Mouse (Mus musculus): Measurements from ENCODE around the gene Pip5kl1.

Gene Pip5kl1

DNA sequence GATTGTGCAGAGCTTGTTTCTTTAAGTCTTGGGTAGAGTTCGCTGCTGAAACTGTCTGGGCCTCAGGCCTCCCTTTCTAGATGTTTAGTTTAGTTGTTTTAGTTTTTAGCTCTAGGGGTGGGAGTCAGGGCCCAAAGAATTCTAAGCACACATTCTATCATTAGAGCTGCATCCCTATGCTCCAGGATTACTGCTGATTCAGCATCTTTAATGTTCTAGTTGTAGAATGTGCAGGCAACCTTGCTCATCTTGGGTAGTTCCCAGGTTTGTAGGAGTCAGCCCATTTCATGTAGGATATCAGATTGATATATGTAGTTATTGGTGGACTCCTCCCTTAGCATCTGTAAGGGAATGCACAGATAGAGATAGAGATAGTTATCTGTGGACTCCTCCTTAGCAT lies 42.5 kb downstream of the Pip5kl1 start:
- DNase-seq: no peak

DNA sequence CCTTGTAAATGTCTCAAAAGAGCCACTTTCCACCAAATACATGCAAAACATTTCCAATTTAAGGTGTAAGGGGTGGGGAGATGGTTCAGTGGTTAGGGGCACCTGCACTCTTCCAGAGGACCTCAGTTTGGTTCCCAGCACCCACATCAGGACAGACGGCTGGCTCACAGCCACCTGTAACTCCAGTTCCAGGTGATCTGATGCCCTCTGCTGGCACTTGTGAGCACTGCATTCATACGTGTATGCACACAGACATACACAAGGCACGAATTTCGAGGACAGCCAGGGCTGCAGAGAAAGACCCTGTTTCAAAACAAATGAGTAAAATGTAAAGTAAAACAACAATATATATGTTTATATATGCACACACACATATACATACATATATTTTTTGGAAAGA lies 43.0 kb downstream of the Pip5kl1 start:
- DNase-seq: no peak

DNA sequence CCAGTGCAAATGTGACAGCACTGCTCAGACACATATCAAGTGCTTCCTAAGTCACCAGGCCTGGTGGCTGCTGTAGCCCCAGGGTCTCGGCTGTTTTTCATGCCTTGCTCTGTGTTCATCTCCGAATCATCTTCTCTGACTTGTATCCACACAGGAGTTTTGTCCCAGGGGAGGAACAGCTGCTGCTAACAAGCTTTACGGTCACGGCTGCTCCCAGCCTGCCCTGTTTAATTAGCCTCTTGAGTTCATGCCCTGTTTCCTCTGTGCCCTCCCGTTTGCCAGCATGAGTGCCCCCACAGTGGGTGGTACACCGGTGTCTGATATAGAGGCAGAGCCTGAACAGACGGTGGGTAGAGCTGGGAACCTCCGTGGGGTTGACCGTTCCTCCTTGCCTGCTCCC lies 43.5 kb downstream of the Pip5kl1 start:
- DNase-seq: no peak

DNA sequence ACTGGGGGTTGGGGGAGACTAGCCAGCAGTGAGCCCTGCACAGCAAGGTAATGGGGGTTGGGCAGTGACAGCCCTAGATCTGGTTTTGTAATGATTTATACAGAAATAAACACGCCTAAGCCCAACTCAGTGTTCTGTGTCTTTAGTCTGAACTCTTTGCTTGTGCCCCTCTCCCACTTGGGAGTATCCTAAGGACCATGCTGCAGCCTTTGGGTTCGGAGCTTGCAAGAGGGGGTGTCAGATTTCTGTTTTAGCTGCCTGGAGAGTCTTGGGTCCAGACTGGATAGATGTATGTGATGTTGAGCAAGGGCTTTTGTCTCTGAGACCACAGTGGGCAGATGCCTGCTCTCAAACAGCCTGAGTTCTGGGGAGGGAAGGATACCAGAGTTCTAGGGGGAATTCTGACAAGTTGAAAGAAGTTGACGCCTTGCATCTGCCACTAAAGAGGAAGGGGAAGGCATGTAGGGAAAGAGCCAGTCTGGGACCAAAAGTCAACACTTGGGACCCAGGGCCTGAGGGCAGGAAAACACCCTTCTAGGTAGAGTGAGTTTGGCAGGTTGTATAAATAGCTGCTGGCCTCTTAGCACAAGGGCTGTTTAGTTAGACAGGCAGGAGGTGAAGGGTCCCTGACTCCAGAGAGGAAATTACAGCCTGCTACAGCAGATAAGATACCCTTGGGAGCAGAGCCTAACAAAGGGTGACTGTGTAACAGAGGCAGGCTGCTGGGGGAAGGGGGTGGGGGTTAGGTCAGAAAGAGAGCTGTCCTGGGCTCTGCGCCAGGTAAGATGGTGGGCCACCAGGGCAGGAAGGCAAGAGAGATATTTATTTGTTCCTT lies 46.3 kb downstream of the Pip5kl1 start:
- DNase-seq: peak; percentile 61 to 76

DNA sequence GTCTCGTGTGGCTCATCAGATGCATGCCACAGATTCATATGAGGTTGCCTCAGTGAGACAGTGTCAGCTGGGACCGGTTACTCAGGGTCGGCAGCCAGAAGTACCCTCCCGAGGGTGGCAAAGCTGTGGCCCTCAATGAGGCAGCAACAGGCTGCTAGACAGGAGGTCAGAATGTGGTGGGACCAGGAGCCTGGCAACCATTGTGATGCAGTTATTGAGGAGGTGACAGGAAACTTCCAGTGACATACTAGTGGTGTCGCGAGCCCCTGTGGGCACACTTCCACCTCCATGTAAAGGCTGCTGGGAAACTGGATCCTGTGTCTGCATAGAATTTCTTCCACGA lies 46.9 kb downstream of the Pip5kl1 start, which contains the start of gene Ak1:
Gene Ak1, plus strand, starts transcription at position 242 of the 343 bp plus-strand sequence.
- no peak for DNase-seq

DNA sequence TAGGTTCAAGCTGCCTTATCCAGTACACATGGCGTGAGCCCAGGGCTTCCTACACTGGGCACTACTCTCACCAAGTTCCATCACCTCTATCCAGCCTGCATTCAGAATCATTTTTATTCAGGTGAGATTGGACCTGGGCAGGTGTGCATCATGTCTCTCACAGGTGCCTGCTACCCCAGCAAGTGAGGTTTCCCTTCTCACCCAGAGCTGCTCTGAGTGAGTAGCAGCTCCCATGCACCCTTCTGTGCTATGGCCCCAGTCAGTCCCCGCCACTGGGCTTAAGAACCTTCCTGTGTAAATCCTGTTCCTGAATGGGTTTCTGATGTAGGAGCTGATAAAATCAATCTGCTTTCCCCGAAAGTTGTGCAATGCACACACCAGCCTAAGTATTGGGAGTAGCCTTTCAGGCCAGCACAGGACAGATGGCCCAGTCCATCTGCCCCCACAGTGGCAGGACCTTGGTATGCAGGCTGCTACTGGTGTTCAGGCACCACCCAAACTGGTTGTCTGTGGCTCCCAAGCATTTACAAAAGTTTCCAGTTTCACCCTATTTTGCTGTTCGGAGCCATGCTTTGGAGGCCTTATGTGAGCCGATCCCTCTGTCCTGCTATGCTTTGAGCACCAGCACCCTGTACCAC lies 49.6 kb downstream of the Pip5kl1 start:
- DNase-seq: no peak

DNA sequence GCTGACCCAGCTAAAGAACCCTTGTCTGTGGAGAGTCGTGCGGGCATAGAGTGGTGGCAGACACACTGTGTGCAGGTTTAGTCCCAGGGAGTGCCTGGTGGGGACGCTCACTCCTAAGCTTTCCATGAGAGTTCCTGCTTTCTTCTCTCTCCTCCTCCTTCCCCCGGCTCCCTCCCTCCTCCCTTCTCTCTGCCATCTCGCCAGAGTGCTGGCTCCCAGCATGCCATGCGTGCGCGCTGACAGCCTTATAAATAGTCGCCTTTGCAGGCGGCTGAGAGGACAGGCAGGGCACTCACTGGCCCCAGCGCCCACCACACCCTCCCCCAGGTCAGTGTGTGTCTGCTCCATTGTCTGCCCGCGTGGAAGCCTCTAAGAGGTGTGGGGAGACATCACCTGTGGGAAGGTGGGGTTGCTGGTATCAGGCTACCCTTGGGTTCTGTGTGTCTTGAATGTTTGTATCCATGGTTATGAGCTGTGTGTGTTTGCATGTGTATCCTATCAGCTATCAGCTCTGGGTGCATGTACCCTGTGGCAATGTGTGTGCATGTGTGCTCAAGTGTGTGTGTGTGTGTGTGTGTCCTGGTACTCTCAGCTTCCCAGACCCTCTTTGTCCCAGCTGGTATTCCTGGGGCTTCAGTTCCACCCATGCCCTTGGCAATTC lies 50.7 kb downstream of the Pip5kl1 start:
- DNase-seq: peak; percentile 57 to 66

DNA sequence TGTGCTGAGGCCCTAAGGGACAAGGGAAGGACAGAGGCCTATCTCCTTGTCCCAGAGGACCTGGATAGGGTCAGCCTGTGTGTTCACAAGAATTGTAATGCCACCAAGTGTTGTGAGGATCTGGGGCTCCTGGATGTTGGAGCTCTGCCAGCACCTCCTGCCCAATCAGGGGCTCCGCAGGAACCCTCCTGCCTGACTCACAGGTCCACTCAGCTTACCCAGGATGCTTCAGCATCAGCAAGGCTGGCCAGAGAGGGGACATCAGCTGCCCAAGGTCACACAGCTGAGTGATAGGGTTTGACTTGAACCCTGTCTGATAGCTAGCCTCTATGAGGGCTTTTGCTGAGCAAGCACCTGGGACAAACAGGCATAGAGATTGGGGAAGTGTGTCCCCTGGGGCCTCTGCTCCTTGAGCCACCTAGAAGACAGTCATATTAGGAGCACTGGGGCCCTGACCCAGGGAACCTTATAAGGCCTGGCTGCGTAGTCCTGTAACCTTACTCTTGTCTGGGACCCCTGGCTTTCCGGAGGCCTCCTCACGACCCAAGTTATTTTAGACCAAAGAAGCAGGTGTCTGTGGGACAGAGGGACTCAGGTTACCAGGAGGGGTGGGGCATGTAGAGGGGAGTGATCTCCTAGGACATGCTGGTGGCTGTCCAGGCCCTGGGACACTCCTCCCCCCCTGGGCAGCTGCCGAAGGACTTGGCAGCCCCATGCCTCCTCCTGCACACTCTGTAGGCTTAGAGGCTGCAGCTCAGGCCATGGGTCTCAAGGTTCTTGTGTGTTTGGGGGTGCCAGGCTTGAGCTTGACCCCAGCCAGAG lies 51.5 kb downstream of the Pip5kl1 start:
- no peak for DNase-seq

DNA sequence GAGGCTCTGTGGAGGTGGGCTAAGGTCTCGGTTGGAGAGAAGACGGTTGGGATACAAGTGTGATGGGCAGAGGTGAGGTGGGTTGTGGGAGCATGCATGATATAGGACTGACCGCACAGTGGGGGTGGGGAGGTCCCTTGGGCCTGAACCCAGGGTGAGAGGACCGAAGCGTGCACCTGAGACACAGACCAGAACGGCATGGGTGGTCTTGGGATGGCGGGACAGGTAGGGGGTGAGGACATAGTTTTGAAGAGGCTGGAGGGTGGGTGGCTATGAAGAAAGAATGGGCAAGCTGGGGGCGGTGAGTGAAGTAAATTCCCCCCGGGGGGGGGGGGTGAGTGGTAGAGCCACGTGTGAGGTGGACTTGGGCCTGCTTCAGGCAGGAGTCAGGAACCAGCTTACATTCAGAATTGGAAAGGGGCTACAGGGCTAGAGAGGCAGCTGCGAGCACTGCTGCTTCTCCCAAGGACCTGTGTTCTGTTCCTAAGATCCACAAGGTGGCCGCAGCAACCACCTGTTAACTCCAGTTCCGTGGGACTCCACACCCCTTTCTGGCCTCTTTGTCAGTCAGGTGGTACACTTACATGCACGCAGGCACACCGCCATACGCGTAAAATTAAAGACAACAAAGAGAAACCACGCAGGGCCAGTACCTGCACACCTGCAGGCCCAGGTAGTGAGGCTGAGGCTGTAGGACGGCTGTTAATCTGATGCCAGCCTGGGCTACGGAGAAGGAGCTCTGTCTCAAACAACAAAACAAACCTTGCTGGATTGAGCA lies 52.9 kb downstream of the Pip5kl1 start:
- DNase-seq: no peak

DNA sequence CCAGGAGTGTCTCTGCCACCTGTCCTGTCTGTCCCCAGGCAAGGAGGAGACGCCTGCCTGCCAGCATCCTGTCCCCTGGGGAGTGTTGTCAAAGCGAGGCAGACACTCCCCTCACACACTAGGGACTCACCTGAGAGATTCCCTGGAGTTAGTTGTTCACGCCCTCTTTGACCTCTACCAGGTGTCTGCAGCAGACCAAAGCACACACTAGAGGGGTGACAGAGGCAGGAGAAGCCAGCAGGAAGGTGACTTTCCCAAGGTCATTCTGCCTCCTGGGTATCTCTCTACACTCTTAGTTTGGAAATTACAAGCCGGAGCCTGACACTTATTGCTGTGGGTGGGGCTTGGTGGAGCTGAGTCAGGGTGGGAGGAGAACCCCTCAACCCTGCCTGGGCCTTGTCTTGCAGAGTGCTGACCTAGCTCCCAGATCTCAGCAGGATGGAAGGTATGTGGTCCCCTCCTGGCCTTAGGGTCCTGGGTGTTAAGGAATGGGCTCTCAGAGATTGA lies 53.5 kb downstream of the Pip5kl1 start:
- DNase-seq: no peak

DNA sequence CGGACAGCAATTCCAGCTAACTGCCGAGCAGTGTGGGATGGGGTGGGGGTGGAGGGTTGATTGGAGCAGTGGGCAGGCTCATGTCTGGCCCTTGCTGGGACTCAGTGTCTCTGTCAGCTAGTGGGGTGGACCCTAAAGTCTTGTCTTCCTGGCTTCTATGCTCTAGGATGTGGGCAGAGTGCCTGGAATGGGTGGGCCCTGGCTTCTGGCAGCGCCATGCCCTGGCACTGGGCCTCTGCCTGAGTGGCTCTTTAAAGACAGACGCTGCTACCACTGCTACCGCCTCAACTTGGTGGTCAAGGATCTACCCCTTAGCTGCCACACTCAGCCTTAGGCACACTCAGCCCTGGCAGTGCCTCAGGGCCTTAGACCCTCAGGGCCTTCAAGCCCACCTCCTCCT lies 54.1 kb downstream of the Pip5kl1 start:
- DNase-seq: peak in 1 of 2 experiments; percentile 54

DNA sequence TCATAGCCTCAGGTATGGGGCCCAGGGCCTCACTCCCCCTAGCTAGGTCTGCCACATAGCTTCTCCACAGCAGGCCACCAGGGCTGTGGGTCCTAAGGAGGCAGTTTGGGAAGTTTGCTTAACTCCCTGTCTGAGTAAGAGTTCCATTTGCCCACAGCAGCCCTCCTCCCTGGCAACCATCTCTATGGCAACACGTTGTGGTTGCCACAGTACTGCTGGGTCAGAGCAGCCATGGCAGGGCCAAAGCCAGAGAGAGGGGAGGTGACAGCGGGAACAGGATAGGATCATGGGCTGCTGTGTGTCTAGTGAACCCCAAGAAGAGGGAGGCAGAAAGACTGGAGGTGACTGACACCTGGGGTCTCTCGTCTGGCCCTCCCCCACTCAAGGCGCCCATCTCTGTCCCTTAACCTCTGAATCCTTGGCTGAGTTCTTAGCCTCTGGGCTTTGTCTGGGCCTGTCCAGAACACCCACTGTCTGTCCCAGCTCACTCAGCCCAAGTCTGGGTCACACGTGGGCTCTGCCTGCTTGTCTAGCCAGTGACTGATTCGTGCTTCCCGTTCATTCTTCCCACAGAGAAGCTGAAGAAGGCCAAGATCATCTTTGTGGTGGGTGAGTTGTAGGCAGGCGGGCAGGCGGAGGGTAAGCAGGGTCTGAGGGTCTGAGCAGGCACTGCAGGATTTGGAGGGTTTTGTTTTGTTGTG lies 54.8 kb downstream of the Pip5kl1 start:
- DNase-seq: peak; percentile 63 to 70

DNA sequence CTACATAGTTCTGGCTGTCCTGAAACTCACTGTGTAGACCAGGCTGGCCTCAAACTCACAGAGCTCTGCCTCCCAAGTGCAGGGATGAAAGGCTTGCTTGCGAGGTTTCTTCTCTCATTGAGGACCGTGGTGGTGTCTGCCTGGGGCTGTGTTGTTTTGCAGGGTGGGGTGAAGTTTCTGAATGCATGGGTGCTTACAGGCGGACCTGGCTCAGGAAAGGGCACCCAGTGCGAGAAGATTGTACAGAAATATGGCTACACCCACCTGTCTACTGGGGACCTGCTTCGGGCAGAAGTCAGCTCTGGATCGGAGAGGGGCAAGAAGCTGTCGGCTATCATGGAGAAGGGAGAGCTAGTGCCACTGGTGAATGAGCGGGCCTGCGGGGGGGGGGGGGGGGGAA lies 55.4 kb downstream of the Pip5kl1 start:
- DNase-seq: no peak

DNA sequence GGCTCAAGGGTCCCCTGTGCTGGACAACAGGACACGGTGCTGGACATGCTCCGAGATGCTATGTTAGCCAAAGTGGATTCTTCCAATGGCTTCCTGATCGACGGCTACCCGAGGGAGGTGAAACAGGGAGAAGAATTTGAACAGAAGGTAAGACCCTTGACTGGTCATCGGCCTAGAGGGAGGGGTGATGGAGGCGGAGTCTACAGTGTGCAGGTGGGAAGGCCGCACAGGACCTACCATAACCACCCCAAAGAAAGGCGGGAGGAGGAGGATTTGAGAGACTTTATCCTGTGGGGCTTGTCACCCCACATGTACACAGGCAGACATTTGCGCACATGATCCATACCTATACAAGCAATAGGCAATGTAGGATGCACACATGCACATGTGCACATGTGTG lies 56.4 kb downstream of the Pip5kl1 start:
- no peak for DNase-seq

DNA sequence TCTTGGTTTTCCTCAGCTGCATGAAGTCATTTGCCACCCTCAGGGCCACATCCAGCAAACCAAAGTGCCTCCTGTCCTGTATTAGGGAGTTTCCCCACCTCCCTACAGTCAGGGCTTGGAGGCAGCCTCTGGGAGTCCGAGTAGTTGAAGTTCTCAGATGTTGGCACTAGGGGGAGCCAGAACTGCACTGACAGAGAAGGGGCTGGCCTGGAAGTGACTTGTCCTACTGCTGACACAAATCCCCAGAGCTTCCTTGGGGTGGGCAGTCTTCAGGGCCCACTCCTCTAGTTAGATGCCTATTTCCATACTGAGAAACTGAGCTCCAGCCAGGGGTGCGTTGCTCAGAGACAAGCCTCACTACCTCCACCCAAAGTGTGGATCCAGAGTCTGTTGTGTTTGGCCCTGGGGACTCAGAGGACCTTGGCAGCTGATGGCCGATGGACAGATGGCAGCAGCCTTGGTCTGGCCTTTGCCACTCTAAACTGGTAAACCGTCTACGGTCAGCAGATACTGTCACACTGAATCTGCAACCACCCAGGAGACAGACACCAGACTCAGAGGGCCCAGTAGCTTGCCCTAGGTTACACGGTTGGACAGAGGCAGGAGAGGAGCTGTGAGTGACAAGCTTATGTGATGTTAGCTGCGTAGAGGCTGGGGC lies 57.3 kb downstream of the Pip5kl1 start:
- peak; percentile 69 to 78 for DNase-seq

All from kidney, adult 8-10 months (tissue).